Mouse (Mus musculus): ENCODE results near the gene Tmem150a.

The Tmem150a gene

GRCm38 (mm10) chr6:72355066-72355911 is at the start of gene Tmem150a:
Gene Tmem150a (plus strand): TSS chr6:72355447.
- peak; percentile 20 to 25 for DNase-seq (ENCODE audit: low read depth in 2 of 2, low spot score in 2 of 2)

GRCm38 (mm10) chr6:72312198-72312597 is 43.0 kb upstream of the Tmem150a start:
- DNase-seq (ENCODE audit: low read depth in 2 of 2, low spot score in 2 of 2), result no peak

GRCm38 (mm10) chr6:72313124-72313867 is 42.0 kb upstream of the Tmem150a start:
- DNase-seq (ENCODE audit: low read depth in 2 of 2, low spot score in 2 of 2), result no peak

- no peak for DNase-seq (ENCODE audit: low read depth in 2 of 2, low spot score in 2 of 2)
Observed at GRCm38 (mm10) chr6:72315384-72315783, 39.9 kb upstream of the Tmem150a start.

GRCm38 (mm10) chr6:72316044-72316443 is 39.2 kb upstream of the Tmem150a start:
- no peak for DNase-seq (ENCODE audit: low read depth in 2 of 2, low spot score in 2 of 2)

GRCm38 (mm10) chr6:72318440-72318839 is 36.8 kb upstream of the Tmem150a start:
- DNase-seq (ENCODE audit: low read depth in 2 of 2, low spot score in 2 of 2), result no peak

DNA sequence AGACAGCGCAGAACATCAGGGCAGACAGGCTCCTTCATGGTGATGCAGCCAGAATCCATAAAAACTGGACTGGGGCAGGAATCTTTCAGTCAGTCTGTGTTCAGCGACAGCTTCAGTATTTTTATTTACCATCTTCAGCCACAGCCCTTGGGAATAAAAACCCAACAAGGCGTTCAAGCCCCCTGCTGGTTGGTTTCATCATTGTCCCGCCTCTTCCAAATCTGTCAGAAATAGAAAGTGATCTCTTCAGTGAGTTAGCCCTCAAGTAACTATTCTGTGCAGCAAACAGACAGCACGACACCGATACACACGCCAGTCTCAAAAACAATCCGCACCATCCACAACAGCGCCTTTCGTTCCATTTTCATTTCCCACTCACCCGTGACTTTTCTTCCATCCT is 36.2 kb upstream of the Tmem150a start:
- no peak for DNase-seq (ENCODE audit: low read depth in 2 of 2, low spot score in 2 of 2)

- DNase-seq (ENCODE audit: low read depth in 2 of 2, low spot score in 2 of 2), result no peak
Observed at GRCm38 (mm10) chr6:72322936-72323335, 32.3 kb upstream of the Tmem150a start.

- DNase-seq (ENCODE audit: low read depth in 2 of 2, low spot score in 2 of 2), result no peak
Observed at GRCm38 (mm10) chr6:72323786-72324508, 31.3 kb upstream of the Tmem150a start.

GRCm38 (mm10) chr6:72326274-72326673 is 29.0 kb upstream of the Tmem150a start:
- no peak for DNase-seq (ENCODE audit: low read depth in 2 of 2, low spot score in 2 of 2)

- DNase-seq (ENCODE audit: low read depth in 2 of 2, low spot score in 2 of 2), result no peak
Observed at GRCm38 (mm10) chr6:72329019-72329418, 26.2 kb upstream of the Tmem150a start.

GRCm38 (mm10) chr6:72330133-72330532 is 25.1 kb upstream of the Tmem150a start:
- no peak for DNase-seq (ENCODE audit: low read depth in 2 of 2, low spot score in 2 of 2)

GRCm38 (mm10) chr6:72333111-72333510 is 22.1 kb upstream of the Tmem150a start:
- DNase-seq (ENCODE audit: low read depth in 2 of 2, low spot score in 2 of 2), result no peak

- DNase-seq (ENCODE audit: low read depth in 2 of 2, low spot score in 2 of 2), result no peak
Observed at GRCm38 (mm10) chr6:72340481-72340880, 14.8 kb upstream of the Tmem150a start.

DNA sequence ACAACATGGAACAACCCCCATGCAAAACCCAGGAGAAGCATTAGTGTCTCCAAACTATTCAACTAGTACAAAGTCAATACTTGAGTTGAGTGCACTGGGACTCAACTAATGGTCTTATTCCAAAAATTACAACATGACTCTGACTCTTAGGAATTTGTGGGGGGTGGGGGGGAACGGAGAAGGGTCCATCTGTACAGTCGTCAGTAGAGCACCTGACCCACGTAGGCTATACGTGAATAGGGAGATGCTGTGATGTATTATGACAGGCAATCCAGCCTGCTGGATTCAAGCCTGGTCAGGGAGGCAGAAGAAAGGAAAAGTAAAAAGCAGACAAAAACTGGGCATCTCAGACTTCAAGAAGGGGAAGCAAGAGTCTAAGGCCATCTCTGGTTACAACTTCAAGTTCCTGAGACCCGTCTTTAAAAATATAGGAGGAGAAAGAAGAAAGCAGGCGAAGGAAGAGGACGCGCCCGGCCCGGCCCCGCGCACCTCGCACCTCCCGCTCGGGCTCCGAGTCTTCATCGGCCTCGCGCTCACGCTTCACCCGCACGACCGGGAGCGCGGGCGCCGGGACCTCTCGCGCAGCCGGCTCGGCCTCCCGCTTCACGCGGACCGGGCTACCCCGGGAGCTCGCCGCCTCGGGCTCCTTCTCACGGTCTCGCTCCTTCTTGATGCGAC is 10.7 kb upstream of the Tmem150a start:
- no peak for DNase-seq (ENCODE audit: low read depth in 2 of 2, low spot score in 2 of 2)

DNA sequence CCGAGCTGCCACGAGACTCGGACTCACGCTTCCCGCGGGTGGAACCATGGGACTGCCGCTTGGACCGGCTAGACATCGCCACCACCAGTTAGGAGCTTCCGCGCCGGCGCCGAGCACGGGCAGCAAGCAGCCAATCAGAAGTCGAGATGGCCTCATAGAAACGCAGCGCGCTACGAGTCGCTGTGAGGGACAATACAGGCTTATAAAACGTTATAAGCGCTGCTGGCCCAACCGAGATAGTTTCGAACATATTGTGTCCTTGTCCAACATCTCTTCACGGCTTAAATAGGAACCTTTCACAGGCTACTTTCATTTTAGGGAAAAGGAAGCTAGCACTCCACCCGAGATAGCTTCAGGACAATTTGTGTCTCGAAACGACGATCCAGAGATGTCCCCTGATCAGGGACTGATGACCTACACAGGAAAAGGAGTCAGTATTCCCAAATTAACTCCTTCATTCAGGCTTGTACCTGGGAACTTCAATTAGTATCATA is 10.1 kb upstream of the Tmem150a start, which contains the start of gene Usp39:
TSS of gene Usp39 (minus strand) at position 111 of the 494 bp plus-strand sequence.
- DNase-seq (ENCODE audit: low read depth in 2 of 2, low spot score in 2 of 2), result peak; percentile 73 to 81

GRCm38 (mm10) chr6:72345633-72346032 is 9.6 kb upstream of the Tmem150a start:
- DNase-seq (ENCODE audit: low read depth in 2 of 2, low spot score in 2 of 2), result no peak

GRCm38 (mm10) chr6:72346261-72346660 is 9.0 kb upstream of the Tmem150a start:
- no peak for DNase-seq (ENCODE audit: low read depth in 2 of 2, low spot score in 2 of 2)

DNA sequence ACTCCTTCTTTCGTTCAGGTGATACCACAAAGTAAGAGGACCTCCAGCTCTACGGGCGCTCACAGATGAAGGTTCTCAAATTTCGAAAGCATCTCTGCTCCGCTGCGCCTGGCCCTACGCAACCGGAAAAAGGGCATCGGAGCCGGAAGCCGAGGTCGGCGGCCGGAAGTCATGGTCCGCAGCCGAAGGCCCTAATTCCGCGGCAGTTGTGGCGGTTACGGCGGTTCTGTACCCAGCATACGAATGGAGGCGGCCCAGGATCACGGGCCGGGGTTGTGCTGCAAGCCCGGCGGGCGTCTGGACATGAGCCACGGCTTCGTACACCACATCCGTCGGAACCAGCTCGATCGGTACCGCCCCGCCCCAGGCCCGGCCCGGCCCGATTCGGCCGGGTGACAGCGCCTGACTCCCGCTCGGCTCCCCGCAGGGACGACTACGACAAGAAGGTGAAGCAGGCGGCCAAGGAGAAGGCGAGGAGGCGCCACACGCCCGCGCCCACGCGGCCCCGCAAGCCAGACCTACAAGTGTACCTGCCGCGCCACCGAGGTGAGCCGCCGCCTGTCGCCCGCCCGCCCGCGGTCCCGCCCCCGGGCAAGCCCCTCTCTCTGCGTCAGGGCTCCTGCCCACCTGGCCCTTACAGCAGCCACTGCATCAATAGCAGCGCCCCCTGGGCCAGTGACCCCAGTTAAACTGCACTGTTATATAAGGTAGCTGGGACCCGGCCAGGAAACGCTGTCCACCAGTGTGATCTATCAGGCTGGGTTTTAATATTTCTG is 7.9 kb upstream of the Tmem150a start, which contains the start of gene 0610030E20Rik:
TSS of gene 0610030E20Rik (plus strand) at position 152 of the 776 bp plus-strand sequence.
- DNase-seq (ENCODE audit: low read depth in 2 of 2, low spot score in 2 of 2), result peak; percentile 60 to 70

- DNase-seq (ENCODE audit: low read depth in 2 of 2, low spot score in 2 of 2), result no peak
Observed at GRCm38 (mm10) chr6:72348411-72348810, 6.8 kb upstream of the Tmem150a start.

Measured in CD8-positive naive resting alpha-beta T cell, adult 2 months (primary cell).